Mouse (Mus musculus) adrenal gland, adult (tissue): ENCODE measurements around the gene Cdc6.

Experiments
- DNase-seq, 2 experiments: peaks; one replicate each; pipeline ENCODE4 v3.0.0; 2022 to 2023; ENCODE audit warnings: low spot score in 1 of 2; ENCODE audit not compliant: inconsistent age in 2 of 2

Gene Cdc6

DNA sequence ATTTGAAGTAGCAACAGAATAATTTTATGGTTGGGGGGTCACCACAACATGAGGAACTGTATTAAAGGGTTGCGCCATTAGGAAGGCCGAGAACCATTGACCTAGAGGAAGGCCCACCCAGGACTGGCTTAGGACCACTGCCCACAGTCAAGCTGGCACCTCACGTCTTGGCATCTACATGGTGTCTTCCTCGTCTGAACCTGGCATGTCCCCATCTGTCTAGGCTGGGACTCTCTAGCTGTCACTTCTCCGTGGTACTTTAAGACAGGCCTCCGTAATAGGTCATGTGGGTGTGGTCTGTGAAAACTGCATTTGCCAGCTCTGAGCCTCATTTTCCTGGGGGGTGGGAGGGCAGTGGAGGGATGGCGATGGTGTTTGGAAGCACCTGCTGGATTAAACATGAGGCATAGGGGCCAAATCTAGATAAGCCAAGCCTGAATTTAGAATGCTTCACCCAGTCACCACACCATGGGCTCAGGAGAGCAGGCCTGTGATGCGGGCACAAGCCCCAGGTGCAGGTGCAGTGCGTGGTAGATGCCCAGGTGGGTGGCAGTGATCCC, 65.3 kb downstream of the Cdc6 start:
- peak in 1 of 2 experiments; percentile 41 for DNase-seq
